Mouse (Mus musculus) spleen, adult 2 months (tissue): ENCODE data around the gene Ptgis.

Source experiments
- CTCF ChIP-seq: fragments of 200-500 bp; IDR thresholded peaks from 2 replicates; pipeline ENCODE4 v1.5.1; 2011; ENCODE audit warnings: mild to moderate bottlenecking, inconsistent platforms; ENCODE audit not compliant: insufficient read depth, insufficient read length, insufficient replicate concordance; ENCODE audit errors: extremely low read depth
- POLR2A ChIP-seq: fragments of 200-500 bp; IDR thresholded peaks from 2 replicates; pipeline ENCODE4 v1.6.1; 2011; ENCODE audit warnings: low read depth, low read length, inconsistent platforms

DNA sequence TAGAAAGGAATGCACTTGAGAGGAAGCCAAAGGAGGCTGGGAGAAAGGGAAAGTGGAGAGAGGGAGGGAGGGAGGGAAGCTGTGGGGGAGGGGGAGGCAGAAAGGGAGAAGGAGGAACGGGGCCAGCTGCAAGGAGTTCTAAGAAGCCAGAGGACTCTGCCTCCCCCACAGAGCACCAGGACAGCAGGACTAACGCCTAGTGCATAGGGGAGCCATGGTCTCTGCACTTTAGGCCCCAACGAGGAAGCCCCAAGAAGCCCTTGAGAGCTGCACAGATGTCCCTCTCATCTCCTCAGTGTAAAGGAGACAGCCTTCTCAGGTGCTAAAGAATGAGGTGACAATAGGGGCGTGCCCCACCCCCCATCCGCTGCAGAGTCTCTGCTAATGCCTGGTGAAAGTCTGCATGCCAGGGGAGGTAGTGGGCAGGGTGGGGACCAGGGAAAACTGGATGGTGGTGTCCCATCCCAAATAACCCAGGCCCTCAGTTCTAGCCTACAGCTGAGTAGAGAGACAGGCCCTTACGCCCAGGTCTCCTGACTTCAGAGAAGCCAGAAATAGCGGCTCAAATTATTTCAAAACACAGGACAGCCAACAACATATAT is 10.4 kb upstream of the Ptgis start:
- TF ChIP-seq CTCF = no peak
- TF ChIP-seq POLR2A = no peak
